In genomic region chr7:111855309-111855708, GRCm38 (mm10) we compare ENCODE assay signal across 21 mouse cellular contexts.
DNase-seq lines count a peak whose midpoint lies in the region; ATAC-seq and TF ChIP-seq lines count a peak whose summit lies in the region.
"Had no signal": no experiment of that assay in that cellular context is flagged by ENCODE, and none has a peak within 500 bp of the region (broad histone marks: within the 10 kb centered on the region; RNA-seq: fewer than 3 reads in every experiment).

No protein-coding gene starts in this region.

- H3K9me3 ChIP-seq in embryonic facial prominence, embryonic 14.5 days (ENCODE audit: control insufficient read depth, low read length): no peaks in the 10 kb centered on the region
- no peaks in the 10 kb centered on the region for H3K9me3 ChIP-seq in embryonic facial prominence, embryonic 10.5 days
- no peaks in the 10 kb centered on the region for H3K9me3 ChIP-seq in heart, embryonic 10.5 days
- H3K9me3 ChIP-seq in embryonic facial prominence, embryonic 15.5 days (replicated peaks): no peaks in the 10 kb centered on the region
- no peaks in the 10 kb centered on the region for H3K9me3 ChIP-seq in forebrain, embryonic 16.5 days (ENCODE audit: control insufficient read depth, low read length)

- no peaks in the 10 kb centered on the region for H3K4me1 ChIP-seq in embryonic facial prominence, embryonic 14.5 days (ENCODE audit: control insufficient read depth, insufficient read depth, low read length)
- H3K4me1 ChIP-seq in embryonic facial prominence, embryonic 10.5 days: no peaks in the 10 kb centered on the region
- H3K4me1 ChIP-seq in heart, embryonic 10.5 days: peaks cover 6% of the 10 kb centered on the region
- no peaks in the 10 kb centered on the region for H3K4me1 ChIP-seq in embryonic facial prominence, embryonic 15.5 days
- no peaks in the 10 kb centered on the region for H3K4me1 ChIP-seq in forebrain, embryonic 16.5 days (replicated peaks; ENCODE audit: control insufficient read depth, insufficient read depth, low read length)

- H3K27me3 ChIP-seq in embryonic facial prominence, embryonic 14.5 days (replicated peaks; ENCODE audit: control insufficient read depth, insufficient read depth, low read length): no peaks in the 10 kb centered on the region
- H3K27me3 ChIP-seq in embryonic facial prominence, embryonic 10.5 days (replicated peaks; ENCODE audit: low read depth, poor library complexity, severe bottlenecking): no peaks in the 10 kb centered on the region
- no peaks in the 10 kb centered on the region for H3K27me3 ChIP-seq in heart, embryonic 10.5 days (ENCODE audit: insufficient read depth, poor library complexity, severe bottlenecking)
- no peaks in the 10 kb centered on the region for H3K27me3 ChIP-seq in embryonic facial prominence, embryonic 15.5 days
- no peaks in the 10 kb centered on the region for H3K27me3 ChIP-seq in forebrain, embryonic 16.5 days (replicated peaks; ENCODE audit: control insufficient read depth, insufficient read depth, low read length)
- H3K27me3 ChIP-seq: Patski had no signal

- H3K4me2 ChIP-seq in embryonic facial prominence, embryonic 14.5 days (ENCODE audit: low read depth, low read length): no peak overlapping the region
- no peak overlapping the region for H3K4me2 ChIP-seq in embryonic facial prominence, embryonic 15.5 days (replicated peaks)
- no peak overlapping the region for H3K4me2 ChIP-seq in forebrain, embryonic 16.5 days (ENCODE audit: low read length)

- DNase-seq in embryonic facial prominence, embryonic 14.5 days (ENCODE audit: low spot score): peak; percentile 27
- no peak for DNase-seq in embryonic facial prominence, embryonic 10.5 days (ENCODE audit: low spot score)
- DNase-seq in heart, adult 11 months: peak; percentile 78
- no peak for DNase-seq in heart, embryonic 10.5 days (ENCODE audit: low spot score)
- DNase-seq in forelimb bud, embryonic 11.5 days (ENCODE audit: low read depth, low spot score): peak; percentile 17
- no peak for DNase-seq in gastrocnemius, adult 2 months
- DNase-seq: adrenal gland, adult 2 months; adrenal gland, adult 8-10 months; adrenal gland, postnatal 10 days; adrenal gland, postnatal 14 days; adrenal gland, postnatal 25 days; adrenal gland, postnatal 36 days; B cell, adult 2 months; cerebellum, adult 11 months; cerebellum, adult 11-12 months had no signal

- peak; percentile 62; the same call in 1 of the 2 replicates for ATAC-seq in embryonic facial prominence, embryonic 14.5 days (ENCODE audit: low read depth)
- ATAC-seq in embryonic facial prominence, embryonic 15.5 days (ENCODE audit: insufficient number of reproducible peaks, low FRiP score, low TSS enrichment, low read depth): peak; percentile 35; the same call in 1 of the 2 replicates
- ATAC-seq in forebrain, embryonic 16.5 days: no peak
- ATAC-seq: activated CD4-positive, CD25-positive, alpha-beta regulatory T cell, adult 4 months; CD4-positive, CD25-positive, alpha-beta regulatory T cell, adult 4 months; Patski had no signal

- intact Hi-C loops in gastrocnemius, adult 2 months (cut with DNase I): no loop called here

- WGBS in embryonic facial prominence, embryonic 14.5 days: 58% methylated on average over 3 of the region's 3 CpGs
- WGBS in embryonic facial prominence, embryonic 10.5 days: 70% methylated on average over 3 of the region's 3 CpGs
- 68% methylated on average over 3 of the region's 3 CpGs for WGBS in heart, embryonic 10.5 days
- WGBS in embryonic facial prominence, embryonic 15.5 days: 61% methylated on average over 3 of the region's 3 CpGs
- whole genome bisulfite sequencing in forebrain, embryonic 16.5 days: 79% methylated on average over 3 of the region's 3 CpGs

- H3K36me3 ChIP-seq in embryonic facial prominence, embryonic 14.5 days (ENCODE audit: control insufficient read depth, insufficient read depth, low read length): no peaks in the 10 kb centered on the region
- no peaks in the 10 kb centered on the region for H3K36me3 ChIP-seq in embryonic facial prominence, embryonic 10.5 days (replicated peaks)
- H3K36me3 ChIP-seq in heart, embryonic 10.5 days: no peaks in the 10 kb centered on the region
- H3K36me3 ChIP-seq in embryonic facial prominence, embryonic 15.5 days: no peaks in the 10 kb centered on the region
- no peaks in the 10 kb centered on the region for H3K36me3 ChIP-seq in forebrain, embryonic 16.5 days (ENCODE audit: control insufficient read depth, insufficient read depth)
- H3K36me3 ChIP-seq: G1E had no signal

- H3K27ac ChIP-seq in embryonic facial prominence, embryonic 14.5 days (replicated peaks; ENCODE audit: low read depth, low read length): no peak overlapping the region
- H3K27ac ChIP-seq in embryonic facial prominence, embryonic 10.5 days (replicated peaks): no peak overlapping the region
- no peak overlapping the region for H3K27ac ChIP-seq in heart, embryonic 10.5 days
- no peak overlapping the region for H3K27ac ChIP-seq in embryonic facial prominence, embryonic 15.5 days (replicated peaks)
- no peak overlapping the region for H3K27ac ChIP-seq in gastrocnemius, adult 2 months
- H3K27ac ChIP-seq in forebrain, embryonic 16.5 days (ENCODE audit: low read length): no peak overlapping the region

- TF ChIP-seq CTCF in gastrocnemius, adult 2 months (IDR thresholded peaks at IDR 0.05): no peak

- no peak overlapping the region for H3K9ac ChIP-seq in embryonic facial prominence, embryonic 14.5 days (ENCODE audit: low read depth, low read length)
- no peak overlapping the region for H3K9ac ChIP-seq in embryonic facial prominence, embryonic 15.5 days
- no peak overlapping the region for H3K9ac ChIP-seq in forebrain, embryonic 16.5 days (replicated peaks; ENCODE audit: low read depth, low read length)

- no peak overlapping the region for H3K4me3 ChIP-seq in embryonic facial prominence, embryonic 14.5 days (ENCODE audit: low read depth, low read length)
- no peak overlapping the region for H3K4me3 ChIP-seq in embryonic facial prominence, embryonic 10.5 days
- H3K4me3 ChIP-seq in heart, embryonic 10.5 days: no peak overlapping the region
- no peak overlapping the region for H3K4me3 ChIP-seq in embryonic facial prominence, embryonic 15.5 days (replicated peaks)
- H3K4me3 ChIP-seq in gastrocnemius, adult 2 months: no peak overlapping the region
- no peak overlapping the region for H3K4me3 ChIP-seq in forebrain, embryonic 16.5 days (replicated peaks; ENCODE audit: low read length)

Comparison
In these comparisons a context has a peak if more than half of its experiments do, and no peak if none do; other contexts are left out.
1. DNase-seq: peak in embryonic facial prominence, embryonic 14.5 days (single experiment), heart, adult 11 months (single experiment) and forelimb bud, embryonic 11.5 days (single experiment); none in embryonic facial prominence, embryonic 10.5 days (single experiment), heart, embryonic 10.5 days (single experiment) and gastrocnemius, adult 2 months (single experiment).